Mouse (Mus musculus) heart, adult 2 months (tissue): ENCODE measurements around the gene Pip4k2c. TPM values are rescaled to one million over a fixed set of nuclear protein-coding genes. Genes with fewer than 3 reads are reported as not detected.

Source experiments
- DNase-seq, 2 experiments: peaks; one replicate each; pipeline ENCODE4 v3.0.0; 2021
- H3K27ac ChIP-seq: fragments of 200-600 bp; 2 replicates; pipeline ENCODE4 v1.8.1; 2022
- H3K27me3 ChIP-seq: fragments of 200-500 bp; 2 replicates; pipeline ENCODE4 v1.6.1; 2012; ENCODE audit warnings: mild to moderate bottlenecking, low read length, inconsistent platforms, mixed read lengths; ENCODE audit not compliant: control insufficient read depth, insufficient read depth
- H3K36me3 ChIP-seq: fragments of 200-500 bp; 2 replicates; pipeline ENCODE4 v1.6.1; 2012; ENCODE audit warnings: low read length, inconsistent platforms; ENCODE audit not compliant: control insufficient read depth, insufficient read depth
- H3K4me1 ChIP-seq: fragments of 200-500 bp; 2 replicates; pipeline ENCODE4 v1.6.1; 2011; ENCODE audit warnings: low read length; ENCODE audit not compliant: control insufficient read depth, insufficient read depth
- H3K4me3 ChIP-seq: fragments of 200-600 bp; 2 replicates; pipeline ENCODE4 v1.8.1; 2022
- H3K79me2 ChIP-seq: fragments of 200-500 bp; replicated peaks from 2 replicates; pipeline ENCODE4 v1.6.1; 2012; ENCODE audit warnings: mild to moderate bottlenecking, inconsistent platforms, low read length, moderate library complexity, mixed read lengths; ENCODE audit not compliant: control insufficient read depth, insufficient read depth
- H3K9ac ChIP-seq: fragments of 200-500 bp; 2 replicates; pipeline ENCODE4 v1.6.1; 2012; ENCODE audit warnings: low read depth, mild to moderate bottlenecking, control low read depth, inconsistent platforms, low read length, mixed read lengths
- CTCF ChIP-seq: fragments of 200-600 bp; IDR thresholded peaks from 2 replicates; pipeline ENCODE4 v1.8.1; 2022; ENCODE audit warnings: antibody characterized with exemption, mild to moderate bottlenecking, moderate library complexity
- EP300 ChIP-seq: fragments of 200-500 bp; IDR thresholded peaks from 2 replicates; pipeline ENCODE4 v1.6.1; 2011; ENCODE audit warnings: low read depth, low read length, control low read depth; ENCODE audit not compliant: insufficient read depth
- POLR2A ChIP-seq: fragments of 200-500 bp; IDR thresholded peaks from 2 replicates; pipeline ENCODE4 v1.6.1; 2011; ENCODE audit warnings: mild to moderate bottlenecking, low read depth, low read length, control low read depth; ENCODE audit not compliant: insufficient read depth
- WGBS: fragments of 180-500 bp; shearing (Covaris S2); methylation state at CpG from one replicate; pipeline ENCODE4 v1.1.7; 2018; 5-methylcytosine and 5-hydroxymethylcytosine counted together
- intact Hi-C: fragments of 180-260 bp; cut with DNase I; formaldehyde crosslinking; loops from one replicate; pipeline ENCODE4 v1.15.1; 2025
- polyA plus RNA-seq: library from polyadenylated mRNA; depleted of rRNA; stranded (reverse); fragments of >200 nt; gene quantifications from 2 replicates; pipeline ENCODE4 v1.2.3, GENCODE M21; 2012
- total RNA-seq, 2 experiments: library from RNA; stranded (reverse); gene quantifications; 2 replicates each; pipeline ENCODE4 v1.2.3; 2021

Gene Pip4k2c
- total and polyA plus RNA-seq, 3 experiments, result 25.7 to 29.0 (median 28.8) TPM

DNA sequence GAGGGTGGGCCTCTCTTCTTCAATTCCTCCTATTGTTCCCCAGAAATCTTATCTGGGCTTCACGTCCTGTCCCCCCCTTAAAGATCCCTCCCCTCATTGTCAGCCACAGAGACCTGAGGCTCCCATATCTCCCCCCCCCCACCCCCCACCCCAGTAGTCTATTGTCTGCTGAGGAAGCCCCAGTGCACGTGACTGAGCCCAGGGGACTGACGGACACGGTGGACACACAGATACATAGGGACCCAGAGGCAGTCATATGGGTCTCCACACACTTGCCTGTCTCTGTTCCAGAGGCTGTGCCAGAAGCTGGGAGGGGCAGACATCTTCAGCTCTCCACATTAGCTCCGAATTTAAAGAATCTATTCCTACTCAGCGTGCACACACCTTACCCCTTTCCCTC is 29.8 kb downstream of the Pip4k2c start:
- Histone ChIP-seq H3K27me3 (no peaks in the 10 kb centered on the region), H3K79me2 (no peaks in the 10 kb centered on the region), H3K9ac (peak overlapping the region; percentile 68), H3K4me3 (peak overlapping the region; percentile 55), H3K27ac (peak overlapping the region; percentile 91), H3K36me3 (no peaks in the 10 kb centered on the region), H3K4me1 (peaks cover 5% of the 10 kb centered on the region)
- intact Hi-C loops, result loop anchor here (2.0 kb wide), 1 partner anchor 13 kb away; the partner anchor contains the start of gene Dtx3
- no peak for TF ChIP-seq CTCF
- peak; percentile 67; the same call in 1 of the 2 replicates for TF ChIP-seq EP300
- TF ChIP-seq POLR2A, result peak; percentile 95
- 42% methylated on average over 6 of the region's 6 CpGs for WGBS
- peak; percentile 58 to 66 for DNase-seq

DNA sequence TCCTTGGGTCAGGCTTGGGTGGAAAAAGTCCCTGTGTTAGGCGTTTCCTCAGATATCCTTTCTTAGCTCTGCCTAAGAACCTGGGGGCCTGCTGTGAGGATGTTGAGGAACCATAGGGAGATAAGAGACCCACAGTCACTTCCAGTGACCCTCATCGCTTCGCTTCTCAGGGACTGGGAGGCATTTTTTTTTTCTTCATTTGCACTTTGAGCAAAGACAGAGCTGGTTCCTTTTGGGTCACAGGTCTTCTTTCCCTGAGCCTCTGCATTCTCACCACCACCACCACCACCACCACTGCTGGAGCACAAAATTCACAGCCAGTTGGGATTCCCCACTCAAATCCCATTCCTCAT is 30.7 kb downstream of the Pip4k2c start:
- WGBS, result 32% methylated on average over 3 of the region's 3 CpGs
- no peak for DNase-seq
- intact Hi-C loops, result loop anchor here (2.0 kb wide), 1 partner anchor 14 kb away; the partner anchor contains the start of gene Dtx3
- peak overlapping the region; percentile 76; the same call in 1 of the 2 replicates for H3K9ac ChIP-seq
- peak overlapping the region; percentile 62 for H3K4me3 ChIP-seq
- no peaks in the 10 kb centered on the region for H3K27me3 ChIP-seq
- peaks cover 5% of the 10 kb centered on the region for H3K4me1 ChIP-seq
- peak overlapping the region; percentile 79 for H3K27ac ChIP-seq
- TF ChIP-seq CTCF (no peak), POLR2A (peak; percentile 74; the same call in 1 of the 2 replicates), EP300 (0 out of 2 replicates have a peak, but pooled peaks have one; percentile 22)
- no peaks in the 10 kb centered on the region for H3K36me3 ChIP-seq
- no peaks in the 10 kb centered on the region for H3K79me2 ChIP-seq

DNA sequence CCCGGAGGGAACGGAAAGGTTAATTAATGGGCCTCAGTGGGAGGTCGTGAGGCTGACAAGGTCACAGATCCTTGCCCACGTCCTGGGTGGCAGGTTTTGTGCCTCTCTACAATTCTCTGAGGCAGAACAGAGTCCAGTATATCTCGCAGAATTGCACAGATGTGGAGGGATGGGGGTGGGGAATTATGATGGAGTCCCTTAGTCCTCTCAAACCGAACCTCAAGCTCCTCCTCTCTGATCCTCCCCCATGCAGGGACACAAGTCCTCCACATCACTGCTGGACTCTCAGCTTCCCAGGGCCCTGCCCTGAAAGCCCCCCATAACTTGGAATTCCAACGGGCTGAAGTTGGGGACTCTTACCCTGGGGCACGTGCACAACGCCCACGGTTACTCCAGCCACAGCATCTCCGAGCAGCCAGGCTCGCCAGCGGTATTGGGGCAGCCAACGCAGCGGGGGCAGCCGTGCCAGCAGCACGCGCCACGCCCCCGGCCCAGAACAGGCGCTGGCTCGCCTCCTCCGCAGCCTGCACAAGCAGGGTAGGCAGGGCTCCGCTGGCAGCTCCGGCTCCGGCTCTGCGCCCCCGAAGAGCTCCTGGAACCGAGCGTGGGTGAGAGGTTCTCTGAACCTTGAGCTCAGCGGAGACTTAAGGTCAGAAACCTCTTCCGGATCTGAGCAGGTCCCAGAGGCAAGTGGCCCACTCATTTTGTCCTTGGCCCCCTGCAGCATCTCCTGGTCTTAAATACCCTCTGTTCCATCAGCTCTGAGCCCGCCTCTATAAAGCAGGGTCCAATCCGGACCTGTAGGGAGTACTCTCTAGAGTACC is 31.3 kb downstream of the Pip4k2c start, which contains the start of gene Slc26a10:
Gene Slc26a10, minus strand, starts transcription at position 775 of the 824 bp plus-strand sequence.
- peak within 1 kb of the TSS; percentile 76 for H3K9ac ChIP-seq
- H3K27me3 ChIP-seq, result no peaks in the 10 kb centered on the region
- no peaks in the 10 kb centered on the region for H3K79me2 ChIP-seq
- intact Hi-C loops, result loop anchor here (2.0 to 5.0 kb wide), 3 partner anchors 15 to 162 kb away; partner anchors contain the start of genes Dtx3, Gli1 and Pip4k2c
- H3K36me3 ChIP-seq, result no peaks in the 10 kb centered on the region
- H3K27ac ChIP-seq, result peak within 1 kb of the TSS; percentile 79
- peak within 1 kb of the TSS; percentile 62 for H3K4me3 ChIP-seq
- DNase-seq, result peak; percentile 64 to 65
- WGBS, result 5% methylated on average over 34 of the region's 34 CpGs
- TF ChIP-seq CTCF (no peak), POLR2A (peak; percentile 88; the same call in 1 of the 2 replicates)
- H3K4me1 ChIP-seq, result peaks cover 5% of the 10 kb centered on the region

DNA sequence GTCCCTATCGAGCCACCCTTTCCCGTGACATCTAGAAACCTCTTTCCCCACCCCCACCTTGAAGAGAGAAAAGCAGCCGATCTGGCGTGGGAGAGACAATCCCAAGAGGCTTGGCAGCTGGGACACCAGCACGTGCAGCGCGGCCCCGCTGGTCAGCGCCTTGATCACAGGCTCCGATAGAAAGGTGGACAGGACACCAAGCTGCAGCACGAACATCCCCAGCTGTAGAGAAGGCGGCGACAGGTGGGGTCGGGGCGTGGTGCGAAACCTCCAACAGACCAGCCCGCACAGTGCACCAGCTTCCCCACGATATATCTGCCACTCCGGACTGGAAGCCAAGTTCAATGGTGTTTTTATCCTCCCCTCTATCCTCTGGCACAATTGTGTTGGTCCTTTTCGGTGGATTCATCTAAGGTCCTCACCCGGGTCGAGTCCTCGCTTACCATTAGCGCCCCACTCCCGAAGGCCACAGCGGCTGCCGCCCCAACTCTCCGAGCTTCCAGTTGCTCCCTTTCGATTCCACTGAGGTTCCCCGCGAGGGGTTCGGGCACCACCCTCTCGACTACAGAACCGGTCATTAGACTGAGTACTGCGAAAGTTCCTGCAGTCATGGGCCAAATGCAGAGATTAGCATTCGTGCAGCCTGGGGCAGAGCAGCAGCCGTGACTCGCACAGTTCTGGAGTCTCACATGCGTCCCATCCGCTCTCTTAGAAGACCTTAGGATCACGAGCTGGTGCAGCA is 32.9 kb downstream of the Pip4k2c start:
- Histone ChIP-seq H3K9ac (peak overlapping the region; percentile 37), H3K27me3 (no peaks in the 10 kb centered on the region)

GRCm38 (mm10) chr10:127177719-127178118 is 33.7 kb downstream of the Pip4k2c start:
- TF ChIP-seq EP300 (0 out of 2 replicates have a peak, but pooled peaks have one; percentile 24), POLR2A (peak; percentile 82), CTCF (peak; percentile 97)
- intact Hi-C loops, result loop anchor here (1.0 to 5.0 kb wide), 3 partner anchors 35 to 165 kb away; partner anchors contain the start of genes Gli1 and Pip4k2c
- WGBS, result under 1% methylated on average over 23 of the region's 23 CpGs
- Histone ChIP-seq H3K9ac (peak overlapping the region; percentile 37), H3K4me3 (peak overlapping the region; percentile 62), H3K36me3 (no peaks in the 10 kb centered on the region), H3K4me1 (peaks cover 5% of the 10 kb centered on the region; the same call in 1 of the 2 replicates), H3K79me2 (no peaks in the 10 kb centered on the region), H3K27ac (peak overlapping the region; percentile 60), H3K27me3 (no peaks in the 10 kb centered on the region)
- peak; percentile 77 to 86 for DNase-seq

More for the DNA sequence above, 32.9 kb downstream of the Pip4k2c start:
- WGBS, result 7% methylated on average over 41 of the region's 41 CpGs
- H3K79me2 ChIP-seq, result no peaks in the 10 kb centered on the region
- peak; percentile 31 to 50 for DNase-seq
- H3K4me1 ChIP-seq, result peaks cover 5% of the 10 kb centered on the region; the same call in 1 of the 2 replicates
- H3K36me3 ChIP-seq, result no peaks in the 10 kb centered on the region
- H3K27ac ChIP-seq, result peak overlapping the region; percentile 60
- peak overlapping the region; percentile 62 for H3K4me3 ChIP-seq
- intact Hi-C loops, result loop anchor here (5.0 kb wide), 2 partner anchors 34 to 164 kb away; partner anchors contain the start of genes Gli1 and Pip4k2c
- TF ChIP-seq EP300 (no peak), CTCF (no peak), POLR2A (no peak)
